Mouse (Mus musculus): ENCODE measurements around the gene Ccdc155.
A peak's percentile ranks its signal among the peaks of the same experiment; 100 is the strongest.
"Not testable (repeated sequence)": the region's sequence is repeated elsewhere in the genome, so short reads cannot be mapped to it uniquely, and the experiment has no call there.

Ccdc155 gene

GRCm38 (mm10) chr7:45162996-45163615 lies 41.6 kb downstream of the Ccdc155 start:
- DNase-seq = no peak

GRCm38 (mm10) chr7:45162551-45162950 lies 42.1 kb downstream of the Ccdc155 start:
- no peak for DNase-seq

GRCm38 (mm10) chr7:45161612-45162473 lies 42.8 kb downstream of the Ccdc155 start:
- DNase-seq = peak; percentile 99

- no peak for DNase-seq
Measured at GRCm38 (mm10) chr7:45160866-45161265, 43.8 kb downstream of the Ccdc155 start.

GRCm38 (mm10) chr7:45160316-45160800 lies 44.3 kb downstream of the Ccdc155 start:
- no peak for DNase-seq

- no peak for DNase-seq
Measured at GRCm38 (mm10) chr7:45158991-45159390, 45.7 kb downstream of the Ccdc155 start.

GRCm38 (mm10) chr7:45157459-45157858 lies 47.2 kb downstream of the Ccdc155 start:
- DNase-seq = no peak

GRCm38 (mm10) chr7:45156206-45156605 lies 48.5 kb downstream of the Ccdc155 start:
- DNase-seq = no peak

- no peak for DNase-seq
Measured at GRCm38 (mm10) chr7:45155590-45155989, 49.1 kb downstream of the Ccdc155 start.

- DNase-seq = peak; percentile 71
Measured at GRCm38 (mm10) chr7:45154993-45155514, 49.6 kb downstream of the Ccdc155 start.

GRCm38 (mm10) chr7:45154096-45154992 lies 50.3 kb downstream of the Ccdc155 start, which contains the start of the genes Pih1d1 and Aldh16a1:
TSS of gene Pih1d1 (plus strand) at chr7:45154303.
TSS of gene Aldh16a1 (minus strand) at chr7:45154584.
- peak; percentile 98 for DNase-seq

- DNase-seq = no peak
Measured at GRCm38 (mm10) chr7:45153586-45153985, 51.1 kb downstream of the Ccdc155 start.

GRCm38 (mm10) chr7:45153052-45153451 lies 51.6 kb downstream of the Ccdc155 start:
- DNase-seq = not testable (repeated sequence)

GRCm38 (mm10) chr7:45151303-45151702 lies 53.4 kb downstream of the Ccdc155 start:
- DNase-seq = no peak

- DNase-seq = no peak
Measured at GRCm38 (mm10) chr7:45150321-45150720, 54.4 kb downstream of the Ccdc155 start.

- DNase-seq = no peak
Measured at GRCm38 (mm10) chr7:45149545-45149944, 55.1 kb downstream of the Ccdc155 start.

- DNase-seq = no peak
Measured at GRCm38 (mm10) chr7:45148534-45149098, 56.1 kb downstream of the Ccdc155 start.

GRCm38 (mm10) chr7:45147899-45148298 lies 56.8 kb downstream of the Ccdc155 start:
- DNase-seq = no peak

GRCm38 (mm10) chr7:45147267-45147666 lies 57.4 kb downstream of the Ccdc155 start:
- DNase-seq = no peak

- DNase-seq = no peak
Measured at GRCm38 (mm10) chr7:45145460-45145859, 59.2 kb downstream of the Ccdc155 start.

GRCm38 (mm10) chr7:45144368-45145174 lies 60.1 kb downstream of the Ccdc155 start:
- DNase-seq = no peak
